Mouse (Mus musculus) left cerebral cortex, postnatal 14 days (tissue): Measurements from ENCODE around the gene Mgat5b. TPM values are rescaled to one million over a fixed set of nuclear protein-coding genes. Genes with fewer than 3 reads are reported as not detected.
"Not testable (repeated sequence)": the region's sequence is repeated elsewhere in the genome, so short reads cannot be mapped to it uniquely, and the experiment has no call there.

ENCODE experiments used
- DNase-seq, 2 experiments: peaks; one replicate each; pipeline ENCODE4 v3.0.0; 2021 to 2022; ENCODE audit warnings: low spot score in 2 of 2, mixed read lengths in 1 of 2
- intact Hi-C: fragments of 180-260 bp; cut with DNase I; formaldehyde crosslinking; loops from one replicate; pipeline ENCODE4 v1.15.1; 2025
- long read RNA-seq, 2 experiments: library from polyadenylated mRNA; stranded (forward); transcript quantifications; one replicate each; pipeline ENCODE4 v2.0.0; 2021
- total RNA-seq, 2 experiments: library from RNA; stranded (reverse); gene quantifications; 2 replicates each; pipeline ENCODE4 v1.2.3; 2021

The Mgat5b gene
- 10 to 100 TPM; 80.0 to 86.1 TPM for total RNA-seq
- long read RNA-seq, experiment 1, partial matches to known transcripts = 17 of 19 reads
- long read RNA-seq, experiment 1, other reads (novel, unspliced or antisense) = 2 of 19 reads
- long read RNA-seq, experiment 2, partial matches to known transcripts = 22 of 30 reads
- long read RNA-seq, experiment 2, other reads (novel, unspliced or antisense) = 8 of 30 reads

DNA sequence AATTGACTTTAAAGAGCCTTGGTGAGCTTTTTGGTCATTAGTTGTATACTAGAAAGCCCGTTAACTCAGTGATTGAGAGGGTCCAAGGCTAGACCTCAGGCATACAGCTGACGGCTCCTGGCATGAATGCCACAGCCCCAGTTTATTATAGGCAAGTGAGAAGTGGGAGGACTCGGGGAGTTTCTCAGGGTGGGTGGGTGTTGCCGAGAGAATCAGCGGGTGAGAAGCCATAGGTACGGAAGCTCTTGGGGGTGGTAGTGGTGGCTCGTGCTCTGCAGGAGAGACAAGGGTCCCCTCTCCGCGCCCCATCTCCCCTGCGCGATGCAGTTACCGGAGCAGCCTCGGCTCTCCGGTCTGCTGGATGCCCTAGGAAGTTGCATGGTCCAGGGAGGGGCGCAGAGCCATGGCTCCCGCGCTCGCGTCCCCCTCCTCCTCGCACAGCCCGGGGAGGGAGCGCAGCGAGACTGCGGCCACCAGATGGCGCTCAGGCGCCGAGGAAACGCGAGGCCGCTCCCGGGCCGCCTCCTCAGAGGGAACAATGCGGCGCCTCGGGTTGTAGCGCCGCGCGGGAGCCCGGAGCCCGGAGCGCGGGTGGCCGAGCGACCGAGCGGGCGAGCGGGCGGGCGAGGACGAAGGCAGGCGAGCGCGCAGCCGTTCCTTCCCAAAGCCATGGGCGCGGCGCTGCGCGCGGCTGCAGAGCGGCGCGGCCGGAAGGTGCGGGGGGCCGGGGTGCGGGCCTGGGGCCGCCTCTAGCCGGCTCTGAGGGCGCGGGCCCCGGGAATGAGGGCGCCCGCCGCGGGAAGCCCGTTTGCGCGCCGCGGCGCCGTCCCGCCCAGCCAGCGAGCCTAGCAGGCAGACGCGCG is at the start of gene Mgat5b:
TSS of gene Mgat5b (plus strand) at position 541 of the 863 bp plus-strand sequence.
- peak; percentile 85 to 93 for DNase-seq
- intact Hi-C loops = loop anchor here (2.0 to 10.0 kb wide), 5 partner anchors 76 to 256 kb away; no protein-coding TSS in a partner anchor

DNA sequence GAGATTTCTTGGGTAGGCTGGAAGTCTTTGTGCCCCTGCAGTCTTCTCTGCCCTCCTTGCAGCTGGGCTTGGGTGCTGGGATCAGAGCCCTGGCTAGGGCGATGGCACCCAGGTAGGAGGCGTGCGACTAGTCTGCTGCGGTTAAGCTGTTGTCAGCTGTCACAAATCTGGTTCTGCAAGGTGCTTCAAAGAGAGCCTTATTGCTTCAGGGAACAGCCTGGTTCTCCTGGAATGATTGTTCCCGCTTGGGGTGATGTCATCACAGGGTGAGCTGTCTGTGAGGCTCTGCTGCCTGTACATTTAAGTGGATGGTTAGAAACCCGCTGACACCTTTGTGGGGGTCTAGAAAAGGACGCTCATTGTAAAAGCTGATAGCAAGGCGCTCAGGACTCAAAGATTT is 49.4 kb upstream of the Mgat5b start:
- no peak for DNase-seq
- intact Hi-C loops = no loop called here

DNA sequence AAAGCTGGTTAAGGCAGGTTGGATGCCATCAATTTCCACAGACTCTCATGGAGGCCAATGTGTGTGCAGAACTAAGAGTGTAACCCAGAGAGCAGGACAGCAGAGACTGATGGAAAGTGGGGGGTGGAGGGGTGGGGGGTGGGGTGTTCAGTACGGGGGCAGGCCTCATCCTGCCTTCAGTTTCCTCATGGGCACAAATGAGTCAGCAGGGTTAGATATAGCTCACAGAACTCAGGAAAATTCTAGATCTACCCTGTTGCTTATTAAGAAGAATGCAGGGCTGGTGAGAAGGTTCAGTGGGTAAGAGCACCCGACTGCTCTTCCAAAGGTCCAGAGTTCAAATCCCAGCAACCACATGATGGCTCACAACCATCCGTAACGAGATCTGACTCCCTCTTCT is 49.0 kb upstream of the Mgat5b start:
- intact Hi-C loops = no loop called here
- no peak for DNase-seq

GRCm38 (mm10) chr11:116871538-116871937 is 47.1 kb upstream of the Mgat5b start:
- DNase-seq = no peak
- intact Hi-C loops = no loop called here

DNA sequence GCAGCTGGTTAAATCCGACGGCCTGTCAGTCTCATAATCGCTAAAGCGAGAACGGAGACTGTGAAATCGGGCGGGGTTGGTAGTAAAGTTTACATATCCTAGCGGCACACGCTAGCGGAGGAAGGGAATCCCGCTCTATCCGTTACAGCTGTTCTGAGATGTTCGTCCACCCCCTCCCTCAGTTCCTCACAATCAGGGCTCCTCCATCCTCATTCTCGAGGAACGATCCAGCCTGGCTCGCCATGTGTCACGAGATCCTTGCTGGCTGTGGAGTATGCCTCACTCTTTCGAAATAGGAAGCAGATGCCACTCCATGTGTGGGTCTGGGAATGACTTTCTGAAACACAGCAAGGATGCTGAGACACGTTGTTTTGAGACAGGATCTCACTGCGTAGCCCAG is 44.7 kb upstream of the Mgat5b start:
- DNase-seq = peak; percentile 61 to 73
- intact Hi-C loops = no loop called here

DNA sequence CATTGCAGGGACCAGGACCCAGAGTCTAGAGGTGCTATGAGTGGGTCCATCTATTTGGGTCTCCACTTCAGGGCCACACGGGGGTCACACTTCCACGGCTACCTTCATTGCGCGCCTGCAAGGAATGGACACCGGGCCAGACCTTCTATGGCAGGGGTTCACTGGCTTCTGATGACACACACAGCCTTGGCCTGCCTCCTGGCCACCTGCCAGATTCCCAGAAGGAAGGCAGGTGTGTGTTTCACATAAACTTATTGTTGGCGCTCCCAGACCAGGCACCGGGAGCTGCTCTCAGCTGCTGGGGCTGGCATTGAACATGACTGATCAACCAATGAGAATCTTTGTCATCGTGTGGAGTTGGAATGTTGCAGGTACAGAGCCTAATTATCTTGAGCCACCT is 40.2 kb upstream of the Mgat5b start:
- DNase-seq = no peak
- intact Hi-C loops = no loop called here

GRCm38 (mm10) chr11:116880839-116881238 is 37.8 kb upstream of the Mgat5b start:
- DNase-seq = peak; percentile 19 to 71
- intact Hi-C loops = no loop called here

GRCm38 (mm10) chr11:116881440-116881839 is 37.2 kb upstream of the Mgat5b start:
- intact Hi-C loops = no loop called here
- DNase-seq = peak; percentile 40 to 66

DNA sequence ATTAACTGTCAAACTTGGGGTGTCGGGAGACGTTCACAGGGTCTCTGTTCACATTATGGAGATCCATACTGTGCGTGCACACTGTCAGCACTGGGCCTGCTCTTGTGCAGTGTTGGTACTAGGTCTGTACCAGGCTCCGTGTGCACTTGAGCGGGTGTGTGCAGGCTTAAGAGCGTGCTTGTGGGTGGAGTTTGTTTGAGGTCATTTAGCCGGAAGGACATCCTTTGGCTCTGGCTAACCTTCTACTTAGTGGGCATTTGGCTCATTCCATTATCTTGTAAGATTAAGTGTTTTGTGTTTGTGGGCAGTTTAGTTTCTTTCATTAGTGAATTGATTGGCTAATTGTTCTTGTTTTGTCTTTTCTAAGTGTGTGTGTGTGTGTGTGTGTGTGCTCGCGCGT is 36.2 kb upstream of the Mgat5b start:
- intact Hi-C loops = no loop called here
- no peak for DNase-seq

DNA sequence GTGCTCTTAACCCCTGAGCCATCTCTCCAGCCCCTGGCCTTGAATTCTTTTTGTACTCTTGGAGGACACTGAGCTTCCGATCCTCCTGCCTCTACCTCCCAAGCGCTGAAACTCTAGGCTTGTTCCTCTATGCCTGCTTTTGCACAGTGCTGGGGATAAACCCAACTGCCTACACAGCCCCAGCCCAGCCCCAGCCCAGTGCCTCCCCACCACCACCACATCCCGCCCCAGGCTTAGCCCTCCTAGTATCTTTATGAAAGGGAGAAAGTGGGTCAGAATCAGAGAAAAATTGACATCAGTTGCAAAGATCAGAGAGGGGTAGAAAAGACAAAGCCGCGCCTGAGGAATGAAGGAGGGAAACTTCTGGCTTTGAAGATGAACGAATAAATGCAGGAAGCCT is 34.6 kb upstream of the Mgat5b start:
- intact Hi-C loops = no loop called here
- no peak for DNase-seq

GRCm38 (mm10) chr11:116885275-116886151 is 33.1 kb upstream of the Mgat5b start:
- DNase-seq = peak; percentile 87 to 88
- intact Hi-C loops = loop anchor here (1.0 kb wide), 1 partner anchor 172 kb away; no protein-coding TSS in a partner anchor

- intact Hi-C loops = no loop called here
- DNase-seq = no peak
Observed at GRCm38 (mm10) chr11:116887136-116887535, 31.5 kb upstream of the Mgat5b start.

DNA sequence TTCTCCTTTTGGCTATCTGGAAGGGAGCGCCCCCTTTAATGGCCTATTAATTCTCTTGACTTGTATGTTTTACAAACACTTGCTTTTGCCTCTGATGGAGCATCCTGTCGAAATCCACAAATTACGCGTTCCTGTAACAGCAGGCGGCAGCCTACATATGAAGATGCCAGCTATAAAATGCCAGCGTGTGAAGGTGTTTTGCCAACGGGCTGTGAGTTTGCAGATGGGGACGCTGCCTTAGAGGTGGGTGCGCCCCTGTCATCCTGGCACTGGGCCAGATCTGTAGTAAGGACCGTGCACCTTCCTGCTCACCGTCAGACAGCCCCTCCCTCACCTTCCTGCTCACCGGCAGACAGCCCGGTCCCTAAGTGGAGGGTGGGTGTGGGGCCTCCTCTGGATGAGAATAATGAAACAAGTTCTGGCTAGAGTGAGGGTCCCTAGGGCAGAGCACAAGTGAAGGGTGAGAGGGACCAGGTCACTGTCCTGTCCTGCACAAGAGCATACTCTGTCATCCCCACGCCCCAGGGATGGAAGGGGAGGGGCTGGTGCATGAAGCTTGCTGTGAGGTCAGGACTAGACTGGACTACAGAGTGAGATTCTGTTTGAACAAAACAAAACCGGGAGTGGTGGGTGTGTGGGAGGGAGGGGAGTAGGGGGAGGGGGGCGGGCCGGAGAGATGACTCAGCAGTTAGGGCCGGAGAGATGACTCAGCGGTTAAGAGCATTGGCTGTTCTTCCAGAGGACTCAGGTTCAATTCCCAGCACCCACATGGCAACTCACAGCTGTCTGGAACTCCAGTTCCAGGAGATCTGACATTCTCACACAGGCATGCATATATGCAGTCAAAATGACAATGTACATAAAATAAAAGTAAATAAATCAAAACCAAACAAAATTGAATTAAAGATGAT is 24.9 kb upstream of the Mgat5b start:
- intact Hi-C loops = loop anchor here (10.0 kb wide), 1 partner anchor 291 kb away; no protein-coding TSS in a partner anchor
- DNase-seq = peak; percentile 19 to 57

DNA sequence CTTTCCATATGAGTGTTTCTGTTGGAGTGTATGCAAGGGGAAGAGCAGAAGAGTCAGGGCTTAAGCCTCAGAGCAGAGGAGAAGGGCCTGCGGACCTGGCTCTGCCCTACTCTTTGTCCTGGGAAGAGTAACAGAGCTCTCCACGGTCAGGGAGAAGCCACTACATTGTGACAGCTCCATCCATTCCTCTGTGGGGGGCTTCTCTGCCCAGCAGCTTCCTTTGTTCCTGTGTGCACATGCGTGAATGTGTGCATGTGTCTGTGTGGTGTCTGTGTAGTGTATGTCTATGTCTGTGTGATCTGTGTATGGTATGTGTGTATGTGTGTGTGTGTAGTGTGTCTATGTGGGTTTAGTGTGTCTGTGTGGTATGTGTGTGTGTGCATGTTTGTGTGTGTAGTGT is 23.3 kb upstream of the Mgat5b start:
- intact Hi-C loops = loop anchor here (10.0 kb wide), 1 partner anchor 289 kb away; no protein-coding TSS in a partner anchor
- no peak for DNase-seq

- no peak for DNase-seq
- intact Hi-C loops = loop anchor here (10.0 kb wide), 1 partner anchor 286 kb away; no protein-coding TSS in a partner anchor
Observed at GRCm38 (mm10) chr11:116899247-116899646, 19.4 kb upstream of the Mgat5b start.

DNA sequence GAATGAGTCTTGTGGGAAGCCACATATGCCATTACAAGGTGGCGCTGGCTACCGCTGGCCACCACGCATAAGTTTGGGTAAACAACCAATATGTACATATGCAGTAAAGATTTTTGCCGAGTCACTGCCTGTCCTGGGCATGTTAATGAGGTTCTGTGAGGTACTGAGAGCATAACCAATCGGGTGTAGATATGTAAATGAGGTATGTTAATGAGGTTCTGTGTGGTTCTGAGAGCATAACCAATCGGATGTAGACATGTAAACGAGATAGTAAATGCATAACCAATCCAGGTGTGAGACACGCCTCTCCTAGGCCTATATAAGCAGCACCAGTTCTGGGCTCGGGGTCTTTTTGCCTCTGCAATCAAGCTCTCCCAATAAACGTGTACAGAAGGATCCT is 16.1 kb upstream of the Mgat5b start:
- DNase-seq, intact Hi-C loops: not testable (repeated sequence)

DNA sequence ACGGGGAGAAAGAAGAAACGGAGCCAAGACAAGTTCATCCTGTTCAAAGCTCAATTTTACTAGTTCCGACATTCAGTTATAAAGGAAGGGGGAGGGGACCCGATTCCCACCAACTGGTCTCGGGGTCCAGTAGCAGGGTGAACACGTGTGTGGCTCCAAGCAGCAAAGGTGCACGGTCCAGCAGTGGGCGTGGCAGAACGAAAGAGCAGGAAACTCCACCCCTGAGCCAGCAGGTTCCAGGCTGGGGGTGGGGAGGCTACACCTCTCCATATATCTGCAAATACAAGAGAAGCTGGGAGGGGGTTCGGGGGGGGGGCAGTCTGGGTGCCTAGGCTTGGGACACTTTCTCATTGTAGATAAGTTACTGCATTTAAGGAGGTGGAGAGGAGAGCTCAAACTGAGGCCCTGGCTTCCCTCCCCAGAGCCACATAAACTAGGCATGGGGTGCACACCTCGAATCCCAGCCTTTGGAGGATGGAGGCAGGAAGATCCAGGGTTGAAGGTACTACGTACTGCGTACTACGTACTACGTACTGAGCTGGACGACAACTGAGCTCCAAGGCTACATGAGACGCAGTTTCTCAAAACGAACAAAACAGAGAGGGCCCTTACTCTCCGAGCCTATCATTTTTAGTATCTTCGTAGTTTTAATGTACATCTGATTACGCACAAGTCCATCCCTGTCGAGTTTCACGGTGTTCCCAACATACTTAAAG is 12.8 kb upstream of the Mgat5b start:
- no peak for DNase-seq
- intact Hi-C loops = no loop called here

GRCm38 (mm10) chr11:116913573-116913972 is 5.1 kb upstream of the Mgat5b start:
- intact Hi-C loops = loop anchor here (10.0 kb wide), 1 partner anchor 261 kb away; no protein-coding TSS in a partner anchor
- DNase-seq = peak in 1 of 2 experiments; percentile 44
